Mouse (Mus musculus) Patski (cell line): ENCODE data around the gene Mxi1. TPM values are rescaled to one million over a fixed set of nuclear protein-coding genes. Genes with fewer than 3 reads are reported as not detected.

Experiments
- ATAC-seq: fragments of 100-300 bp; one replicate; pipeline ENCODE4 v1.8.0; 2021
- CTCF ChIA-PET: fragments of 350-600 bp; sonication (Branson Sonifier 250); formaldehyde crosslinking; loops from one replicate; lab custom pipeline; 2022; ENCODE audit warnings: inconsistent platforms; lab: Charles Lee
- POLR2A ChIA-PET: fragments of 350-600 bp; sonication (Branson Sonifier 250); formaldehyde crosslinking; loops from one replicate; lab custom pipeline; 2022; ENCODE audit warnings: antibody characterized with exemption, inconsistent platforms; lab: Charles Lee
- DNase-seq: peaks from one replicate; pipeline ENCODE4 v3.0.0-alpha.2; 2011; ENCODE audit warnings: low read depth, low spot score
- H3K27me3 ChIP-seq: fragments of 371-371 bp; one replicate; pipeline ENCODE4 v1.5.1; 2021
- CTCF ChIP-seq: fragments of 100-300 bp; IDR thresholded peaks from one replicate; pipeline ENCODE4 v1.5.1; 2021
- in situ Hi-C: fragments of 300-500 bp; cut with MboI; formaldehyde crosslinking; loops from 3 replicates; pipeline ENCODE4 v1.11.1; 2018; ENCODE audit warnings: low pct_unique_long_range_greater_than_20kb, mixed read lengths
- polyA plus RNA-seq: library from polyadenylated mRNA; unstranded; gene quantifications from one replicate; pipeline ENCODE4 v1.2.3, GENCODE M21; 2021

Mxi1 gene
- polyA plus RNA-seq, 1 experiment from 2014 or later: 92.8 TPM

DNA sequence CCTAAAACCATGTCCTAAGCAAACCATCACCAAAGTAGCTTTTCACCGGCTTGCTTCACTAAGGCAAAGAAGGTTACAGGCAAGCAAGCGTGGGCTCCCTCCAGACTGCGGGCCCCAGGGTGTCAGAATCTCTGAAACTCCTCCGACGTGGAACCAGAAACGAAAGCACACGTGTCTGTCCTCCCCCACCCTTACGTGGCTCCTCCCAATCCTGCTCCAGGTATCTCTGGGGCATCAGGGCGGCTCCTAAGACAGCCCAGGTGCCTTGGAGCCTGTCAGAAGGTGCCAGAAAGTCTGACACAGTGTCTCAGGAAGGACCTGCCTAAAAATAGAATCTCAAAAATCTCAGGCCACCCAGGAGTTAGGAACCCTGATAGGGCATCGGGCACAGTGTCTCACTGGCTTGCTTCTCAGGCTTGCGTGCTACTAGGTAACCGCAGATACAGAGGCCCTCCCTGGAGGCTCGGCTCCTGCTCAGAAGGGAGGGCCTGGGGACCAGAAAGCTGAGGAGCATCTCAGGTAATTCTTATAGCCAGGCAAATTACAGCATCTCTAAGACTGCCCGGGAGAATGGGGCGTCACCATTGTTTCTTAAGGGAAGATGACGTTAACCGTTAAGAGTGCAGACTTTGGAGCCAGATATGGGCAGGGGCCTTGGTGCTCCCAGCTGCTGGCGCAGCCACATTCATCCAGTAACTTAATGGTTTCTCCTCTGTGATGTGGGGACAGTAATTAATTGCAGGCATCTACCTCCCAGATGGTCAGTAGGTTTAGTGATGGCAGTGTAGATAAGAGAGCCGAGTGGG, 33.2 kb upstream of the Mxi1 start:
- in situ Hi-C loops: no loop called here
- DNase-seq: no peak
- POLR2A ChIA-PET: interaction anchor here (0.9 kb wide), 1 partner anchor 11 kb away, joined by 3 read pairs; no protein-coding TSS in a partner anchor
- H3K27me3 ChIP-seq: peaks cover 3% of the 10 kb centered on the region
- ATAC-seq: no peak
- no peak for TF ChIP-seq CTCF
- CTCF ChIA-PET: no interaction called here

DNA sequence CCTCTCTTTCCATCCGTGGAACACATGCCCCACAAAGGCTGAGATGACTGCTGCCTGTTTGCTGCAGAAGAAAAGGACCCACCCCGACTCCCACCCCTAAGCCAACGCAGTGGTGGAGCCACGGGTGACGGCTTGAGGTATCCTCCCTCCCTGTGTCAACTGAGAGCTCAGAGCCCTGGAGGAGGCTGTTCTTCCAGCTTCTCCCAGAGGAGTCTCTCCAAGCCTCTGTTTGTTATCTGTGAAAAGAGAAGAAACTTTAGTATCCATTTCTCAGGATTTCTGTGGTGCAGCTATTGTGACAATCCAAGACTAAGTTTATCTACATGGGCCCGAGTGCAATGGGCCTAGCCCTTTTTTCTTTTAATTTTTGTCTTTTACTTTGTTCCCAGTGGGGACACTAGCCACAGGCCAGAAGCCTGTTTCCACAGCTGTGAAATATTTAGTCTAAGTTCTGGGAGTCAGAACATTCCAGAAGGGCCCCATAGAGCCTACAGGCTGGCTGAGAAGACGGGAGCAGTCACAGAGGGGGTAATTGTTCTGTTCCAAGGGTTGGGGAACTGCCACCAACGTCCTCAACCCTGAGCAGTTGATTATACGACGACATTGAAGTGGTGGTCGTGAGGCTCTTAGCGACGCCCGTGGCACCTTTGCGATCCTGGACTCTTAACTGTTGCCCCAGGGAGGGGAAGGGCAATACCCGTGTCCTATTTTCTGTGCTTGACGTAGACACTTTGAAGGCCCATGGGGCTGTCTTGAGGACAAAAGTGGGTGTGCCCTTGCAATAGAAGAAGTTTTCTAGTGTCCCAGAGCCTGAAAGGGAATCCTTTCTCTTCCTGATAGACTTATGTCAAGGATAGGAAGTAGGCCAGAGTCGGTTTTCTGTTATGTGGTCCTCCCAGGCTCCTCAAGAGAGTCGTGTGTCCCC, 31.6 kb upstream of the Mxi1 start:
- in situ Hi-C loops: no loop called here
- TF ChIP-seq CTCF: no peak
- H3K27me3 ChIP-seq: peaks cover 2% of the 10 kb centered on the region
- POLR2A ChIA-PET: interaction anchor here (0.6 kb wide), 1 partner anchor 12 kb away, joined by 3 read pairs; no protein-coding TSS in a partner anchor
- CTCF ChIA-PET: no interaction called here
- ATAC-seq (no peak), DNase-seq (no peak)

DNA sequence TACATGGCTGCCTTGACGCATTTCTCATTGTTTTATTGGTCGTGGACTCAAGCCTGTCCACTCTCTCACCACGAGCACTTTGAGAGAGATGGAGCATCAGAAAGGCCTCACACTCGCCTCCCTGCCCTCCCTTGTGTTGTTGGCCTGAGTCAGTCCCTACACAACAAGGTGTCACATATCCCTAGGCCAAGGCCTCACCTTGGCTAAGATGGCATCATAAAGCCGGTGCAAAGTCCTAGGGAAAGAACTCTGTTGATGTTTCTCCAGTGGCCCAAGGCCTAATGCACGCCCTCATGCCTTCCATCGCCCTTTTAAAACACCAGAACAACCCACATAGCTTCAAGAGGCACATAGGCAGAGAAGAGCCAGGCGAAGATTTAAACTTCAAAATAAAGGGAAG, 30.1 kb upstream of the Mxi1 start:
- ATAC-seq: no peak
- in situ Hi-C loops: no loop called here
- TF ChIP-seq CTCF: no peak
- DNase-seq: no peak
- POLR2A ChIA-PET: no interaction called here
- CTCF ChIA-PET: interaction anchor here (0.8 kb wide), 1 partner anchor 23 kb away, joined by 3 read pairs; no protein-coding TSS in a partner anchor
- H3K27me3 ChIP-seq: no peaks in the 10 kb centered on the region

DNA sequence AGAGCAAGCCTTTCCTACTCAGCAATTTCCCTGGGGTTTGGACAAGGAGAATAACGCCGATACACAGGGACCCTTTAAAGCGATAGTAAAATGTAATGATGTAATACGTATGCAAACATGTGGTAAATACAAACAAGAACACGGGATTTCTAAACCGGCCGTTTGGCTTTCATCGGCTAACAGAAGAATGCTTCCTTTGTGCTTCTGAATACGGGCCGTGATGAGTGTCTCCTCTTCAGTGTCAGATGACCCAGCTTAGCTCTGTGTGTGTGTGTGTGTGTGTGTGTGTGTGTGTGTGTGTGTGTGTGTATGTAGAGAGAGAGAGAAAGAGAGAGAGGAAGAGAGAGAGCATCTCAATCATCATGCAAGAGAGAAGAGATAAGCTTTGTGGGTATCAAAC, 27.7 kb upstream of the Mxi1 start:
- CTCF ChIA-PET: interaction anchor here (1.1 kb wide), 1 partner anchor 9 kb away, joined by 4 read pairs; no protein-coding TSS in a partner anchor
- in situ Hi-C loops: no loop called here
- no peak for ATAC-seq

DNA sequence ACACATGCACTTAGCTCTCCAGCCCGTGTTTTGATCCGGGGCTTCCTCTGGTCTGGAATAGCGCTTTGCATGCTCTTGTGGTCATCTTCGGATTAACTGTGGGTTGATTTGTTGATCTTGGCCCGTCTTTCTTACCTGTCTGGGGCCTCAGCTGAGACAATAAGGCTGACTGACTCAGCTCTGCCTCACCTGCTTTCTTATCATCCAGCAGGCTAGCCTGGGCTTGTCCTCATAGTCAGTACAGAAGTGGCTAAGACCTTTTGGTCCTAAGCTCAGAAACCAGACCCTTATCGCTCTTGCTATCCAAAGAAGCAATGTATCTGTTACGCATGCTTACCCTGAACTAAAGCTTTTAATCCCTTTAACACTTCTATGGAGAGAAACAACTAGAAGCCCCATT, 26.6 kb upstream of the Mxi1 start:
- CTCF ChIA-PET: interaction anchor here (0.9 to 1.9 kb wide), 5 partner anchors 8 to 191 kb away, joined by 3 to 8 read pairs (median 4); no protein-coding TSS in a partner anchor
- in situ Hi-C loops: no loop called here
- TF ChIP-seq CTCF: no peak
- peaks cover 12% of the 10 kb centered on the region for H3K27me3 ChIP-seq
- no peak for DNase-seq
- POLR2A ChIA-PET: no interaction called here
- ATAC-seq: no peak

More for the DNA sequence above, 27.7 kb upstream of the Mxi1 start:
- no peak for TF ChIP-seq CTCF
- H3K27me3 ChIP-seq: peaks cover 6% of the 10 kb centered on the region
- DNase-seq: no peak
- POLR2A ChIA-PET: interaction anchor here (0.6 kb wide), 1 partner anchor 139 kb away, joined by 4 read pairs; no protein-coding TSS in a partner anchor

DNA sequence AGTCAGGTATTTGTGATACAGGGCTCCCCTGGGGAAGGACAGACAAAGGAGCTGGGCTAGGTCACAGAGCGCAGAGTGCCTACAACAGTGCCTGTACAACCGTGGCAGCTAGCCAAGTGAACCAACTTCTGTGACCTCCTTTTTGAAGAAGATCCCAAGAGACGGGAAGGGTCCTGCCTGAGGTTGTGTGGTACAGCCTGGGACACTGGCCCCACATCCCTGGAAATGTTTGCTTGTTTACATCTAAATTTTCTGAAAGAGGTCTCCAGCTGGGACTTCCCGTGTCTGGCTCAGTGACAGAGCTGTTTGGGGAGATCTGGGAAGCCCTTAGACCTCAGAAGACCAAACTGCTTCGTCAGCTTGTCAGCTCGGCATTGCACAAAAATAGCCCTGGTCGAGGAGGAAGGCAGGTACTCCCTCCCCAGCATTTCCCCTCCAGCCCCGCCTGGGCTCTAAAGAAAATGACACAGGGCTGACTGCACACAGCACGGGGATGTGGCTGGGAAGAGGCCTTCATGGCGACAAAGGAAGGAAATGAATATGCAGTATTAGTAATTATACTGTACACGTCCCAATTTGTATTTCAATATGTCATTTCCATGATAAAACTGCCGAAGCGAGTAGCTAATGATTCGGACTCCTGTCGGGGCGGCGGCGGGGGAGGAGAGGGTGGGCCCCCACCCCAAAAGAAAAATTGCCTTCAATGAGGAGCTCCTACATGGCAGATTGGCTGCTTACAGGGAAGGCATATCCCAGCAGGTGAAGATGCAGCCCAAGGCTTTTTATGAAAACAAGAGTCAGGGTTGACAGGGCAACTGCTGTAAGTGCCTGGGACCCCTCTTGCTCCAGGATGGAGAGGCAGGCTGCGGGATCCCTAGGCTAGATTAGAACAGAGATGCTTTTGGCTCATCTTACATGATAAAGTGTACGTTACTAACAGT, 25.8 kb upstream of the Mxi1 start:
- no peak for TF ChIP-seq CTCF
- ATAC-seq (no peak), DNase-seq (no peak)
- in situ Hi-C loops: no loop called here
- H3K27me3 ChIP-seq: peaks cover 18% of the 10 kb centered on the region
- ChIA-PET CTCF (interaction anchor here (0.9 to 1.9 kb wide), 6 partner anchors 10 to 191 kb away, joined by 3 to 8 read pairs (median 4); no protein-coding TSS in a partner anchor), POLR2A (no interaction called here)

DNA sequence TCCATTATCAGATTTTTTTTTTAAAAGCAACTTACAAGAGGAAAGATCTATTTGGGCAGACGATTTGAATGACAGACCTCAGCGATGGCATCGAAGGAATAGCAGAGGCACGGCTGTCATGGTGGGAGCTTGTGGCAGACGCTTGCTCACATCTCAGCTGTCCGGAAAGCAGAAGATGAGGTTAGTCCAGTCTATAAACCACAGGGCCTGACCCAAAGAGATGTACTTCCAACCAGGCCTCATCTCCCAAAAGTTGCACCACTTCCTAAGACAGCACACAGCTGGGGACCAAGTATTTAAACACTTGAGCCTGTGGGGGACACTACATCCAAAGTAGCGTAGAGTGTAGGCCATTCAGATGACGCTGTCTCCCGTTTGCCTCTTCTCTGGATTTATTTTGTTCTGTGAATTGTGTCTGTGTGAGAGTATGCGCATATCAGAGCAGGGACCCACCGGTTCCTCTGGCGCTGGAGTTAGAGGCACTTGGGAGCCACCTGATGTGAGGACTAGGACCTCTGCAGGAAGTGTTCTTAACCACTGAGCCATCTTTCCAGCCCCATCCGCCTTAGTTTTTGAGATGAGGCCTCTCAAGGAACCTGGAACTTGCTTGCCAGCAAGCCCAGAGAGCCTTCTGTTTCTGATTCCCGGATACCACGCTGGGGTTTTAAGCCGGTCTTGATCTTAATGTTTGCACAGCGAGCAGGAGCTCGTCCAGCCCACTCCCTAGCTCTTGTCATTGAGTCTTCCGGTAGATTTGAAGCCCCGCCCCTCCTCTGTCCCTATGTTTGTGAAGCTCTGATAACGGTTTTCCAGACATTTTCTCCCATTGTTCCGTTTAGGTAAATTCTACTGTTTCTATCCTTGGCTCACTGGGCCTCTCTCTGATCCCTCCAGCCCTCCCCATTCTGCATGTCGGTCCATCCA, 13.7 kb upstream of the Mxi1 start:
- ChIA-PET POLR2A (no interaction called here), CTCF (interaction anchor here (1.0 to 1.4 kb wide), 2 partner anchors 9 to 35 kb away, joined by 3 read pairs; no protein-coding TSS in a partner anchor)
- peaks cover 44% of the 10 kb centered on the region for H3K27me3 ChIP-seq
- DNase-seq (no peak), ATAC-seq (no peak)
- no peak for TF ChIP-seq CTCF
- in situ Hi-C loops: no loop called here

DNA sequence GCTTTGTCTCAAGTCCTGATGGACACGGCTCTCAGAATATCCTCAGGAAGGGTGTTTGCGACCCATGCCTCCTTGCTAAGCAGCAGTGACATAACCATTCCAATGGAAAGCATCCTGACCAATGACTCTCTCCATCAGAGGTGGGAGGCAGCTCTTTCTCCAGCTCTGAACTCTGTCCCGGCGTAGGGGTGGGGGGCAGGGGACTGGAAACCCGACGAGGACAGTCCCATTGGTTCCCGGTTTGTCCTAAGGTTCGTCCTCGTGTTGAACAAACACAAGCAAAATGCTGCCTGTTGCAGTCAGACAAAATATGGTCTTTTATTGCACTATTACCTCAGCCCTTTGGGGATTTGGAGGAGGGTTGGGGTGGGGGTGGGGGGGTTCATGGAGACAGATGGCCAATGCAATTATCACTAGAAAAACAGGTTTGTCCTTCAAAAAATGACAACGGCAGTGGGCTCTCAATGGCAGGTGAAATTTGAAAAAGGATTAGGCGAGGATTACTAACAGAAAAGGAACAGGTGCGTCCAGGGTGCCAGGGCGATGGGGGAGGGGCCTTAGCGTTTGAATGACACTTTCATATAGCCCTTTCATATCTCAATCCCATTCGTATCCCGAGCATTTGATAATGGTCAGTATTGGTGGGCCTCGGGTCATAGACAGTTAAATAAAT, 11.0 kb upstream of the Mxi1 start:
- DNase-seq (no peak), ATAC-seq (no peak)
- no peak for TF ChIP-seq CTCF
- CTCF ChIA-PET: interaction anchor here (0.6 to 1.8 kb wide), 3 partner anchors 14 to 76 kb away, joined by 3 to 4 read pairs (median 3); no protein-coding TSS in a partner anchor
- POLR2A ChIA-PET: no interaction called here
- peaks cover 36% of the 10 kb centered on the region for H3K27me3 ChIP-seq
- in situ Hi-C loops: no loop called here
